Mouse (Mus musculus) mouse trophoblast stem cell (cell line): ENCODE measurements around the gene Ssxb2.
"Not testable (repeated sequence)": the region's sequence is repeated elsewhere in the genome, so short reads cannot be mapped to it uniquely, and the experiment has no call there.

Experiments
- in situ Hi-C, 2 experiments: fragments of 300-500 bp; cut with MseI, MboI; formaldehyde crosslinking; loops; 2 replicates in 1 of 2; 3 replicates in 1 of 2; pipeline ENCODE4 v1.15.1; 2025

Ssxb2 gene

DNA sequence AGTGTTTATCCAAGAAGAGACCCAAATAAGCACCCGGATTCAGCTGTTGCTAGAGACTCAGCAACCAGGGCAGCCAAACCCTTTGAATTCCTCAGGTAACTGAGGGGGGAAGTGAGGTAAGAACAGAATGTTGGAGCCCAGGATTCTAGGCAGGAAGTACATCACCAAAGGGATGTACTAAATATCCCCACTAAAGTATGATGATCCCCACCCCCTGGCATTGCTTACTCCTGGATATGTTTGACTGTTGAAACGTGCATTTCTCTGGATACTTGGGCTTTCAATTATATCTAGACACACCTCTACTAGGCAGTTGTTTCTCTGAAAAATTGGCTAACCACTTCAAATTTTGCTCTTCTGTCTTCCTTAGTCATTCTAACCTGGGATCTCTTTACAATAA is at the start of gene Ssxb2:
Ssxb2 (minus strand) TSS at position 101 of the 400 bp plus-strand sequence.
- in situ Hi-C loops: not testable (repeated sequence)

GRCm38 (mm10) chrX:8413005-8413404 is 48.5 kb downstream of the Ssxb2 start, which contains the start of gene Ssxb1:
Ssxb1 (plus strand) TSS chrX:8413305.
- in situ Hi-C loops: not testable (repeated sequence)
